Mouse (Mus musculus): ENCODE data around the gene Kif3b.
"Not testable (repeated sequence)": the region's sequence is repeated elsewhere in the genome, so short reads cannot be mapped to it uniquely, and the experiment has no call there.

The Kif3b gene

GRCm38 (mm10) chr2:153290938-153291928 is at the start of gene Kif3b:
Kif3b (plus strand) TSS chr2:153291413.
- peak; percentile 74 for DNase-seq (ENCODE audit: low read depth, low spot score)

GRCm38 (mm10) chr2:153242156-153242555 is 49.1 kb upstream of the Kif3b start:
- DNase-seq (ENCODE audit: low read depth, low spot score): no peak

GRCm38 (mm10) chr2:153249751-153250150 is 41.5 kb upstream of the Kif3b start:
- DNase-seq (ENCODE audit: low read depth, low spot score): no peak

GRCm38 (mm10) chr2:153256604-153257003 is 34.6 kb upstream of the Kif3b start:
- no peak for DNase-seq (ENCODE audit: low read depth, low spot score)

- no peak for DNase-seq (ENCODE audit: low read depth, low spot score)
Observed at GRCm38 (mm10) chr2:153259030-153259863, 32.0 kb upstream of the Kif3b start.

- DNase-seq (ENCODE audit: low read depth, low spot score): no peak
Observed at GRCm38 (mm10) chr2:153259864-153260674, 31.1 kb upstream of the Kif3b start.

- no peak for DNase-seq (ENCODE audit: low read depth, low spot score)
Observed at GRCm38 (mm10) chr2:153263053-153263452, 28.2 kb upstream of the Kif3b start.

GRCm38 (mm10) chr2:153267331-153267730 is 23.9 kb upstream of the Kif3b start:
- DNase-seq (ENCODE audit: low read depth, low spot score): no peak

GRCm38 (mm10) chr2:153270231-153270915 is 20.8 kb upstream of the Kif3b start:
- DNase-seq (ENCODE audit: low read depth, low spot score): not testable (repeated sequence)

- DNase-seq (ENCODE audit: low read depth, low spot score): not testable (repeated sequence)
Observed at GRCm38 (mm10) chr2:153274200-153274918, 16.9 kb upstream of the Kif3b start.

- no peak for DNase-seq (ENCODE audit: low read depth, low spot score)
Observed at GRCm38 (mm10) chr2:153274919-153275247, 16.3 kb upstream of the Kif3b start.

GRCm38 (mm10) chr2:153275577-153275976 is 15.6 kb upstream of the Kif3b start:
- not testable (repeated sequence) for DNase-seq (ENCODE audit: low read depth, low spot score)

GRCm38 (mm10) chr2:153276440-153276839 is 14.8 kb upstream of the Kif3b start:
- DNase-seq (ENCODE audit: low read depth, low spot score): no peak

- not testable (repeated sequence) for DNase-seq (ENCODE audit: low read depth, low spot score)
Observed at GRCm38 (mm10) chr2:153276846-153277245, 14.4 kb upstream of the Kif3b start.

- DNase-seq (ENCODE audit: low read depth, low spot score): no peak
Observed at GRCm38 (mm10) chr2:153278357-153278756, 12.9 kb upstream of the Kif3b start.

GRCm38 (mm10) chr2:153283919-153284318 is 7.3 kb upstream of the Kif3b start:
- DNase-seq (ENCODE audit: low read depth, low spot score): no peak

GRCm38 (mm10) chr2:153286524-153286923 is 4.7 kb upstream of the Kif3b start:
- no peak for DNase-seq (ENCODE audit: low read depth, low spot score)

- DNase-seq (ENCODE audit: low read depth, low spot score): no peak
Observed at GRCm38 (mm10) chr2:153287835-153288234, 3.4 kb upstream of the Kif3b start.

- no peak for DNase-seq (ENCODE audit: low read depth, low spot score)
Observed at GRCm38 (mm10) chr2:153292305-153292861, 1.2 kb downstream of the Kif3b start.

- DNase-seq (ENCODE audit: low read depth, low spot score): no peak
Observed at GRCm38 (mm10) chr2:153295196-153295595, 4.0 kb downstream of the Kif3b start.
